ENCODE assay signal across 13 mouse cellular contexts in the genomic region with DNA sequence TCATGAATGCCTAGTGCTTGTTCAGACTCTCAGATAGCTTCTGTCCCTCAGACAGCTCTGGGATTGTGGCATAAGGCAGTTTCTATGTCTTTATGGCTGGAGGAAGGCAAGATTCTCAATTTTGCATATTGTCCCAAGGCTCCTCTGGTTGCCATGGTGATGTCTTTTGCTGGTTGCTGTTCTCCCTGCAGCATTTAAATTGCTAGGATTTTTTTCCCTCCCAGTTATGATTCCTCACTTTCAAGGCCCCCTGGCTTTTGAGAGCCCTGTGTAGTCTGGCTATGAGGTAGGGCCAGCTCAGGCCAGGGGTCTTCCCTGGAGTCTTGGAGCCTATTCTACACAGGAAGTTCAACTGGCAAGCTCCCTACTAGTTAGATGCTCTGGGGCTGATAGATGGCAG. TPM values are rescaled to one million over a fixed set of nuclear protein-coding genes. Genes with fewer than 3 reads are reported as not detected.
A peak's percentile ranks its signal among the peaks of the same experiment; 100 is the strongest.
DNase-seq lines count a peak whose midpoint lies in the region; ATAC-seq and TF ChIP-seq lines count a peak whose summit lies in the region.
"Had no signal": no experiment of that assay in that cellular context is flagged by ENCODE, and none has a peak within 500 bp of the region (broad histone marks: within the 10 kb centered on the region; RNA-seq: fewer than 3 reads in every experiment).

No protein-coding gene starts in this region.

- H3K27me3 ChIP-seq in neural tube, embryonic 15.5 days (replicated peaks): no peaks in the 10 kb centered on the region
- peaks cover 1% of the 10 kb centered on the region; the same call in 1 of the 2 replicates for H3K27me3 ChIP-seq in kidney, adult 2 months (replicated peaks; ENCODE audit: control insufficient read depth, insufficient read depth, low read length)

- no peak for TF ChIP-seq POLR2A in kidney, adult 2 months (IDR thresholded peaks at IDR 0.05; ENCODE audit: low read depth, low read length)

- peaks cover 11% of the 10 kb centered on the region for H3K4me1 ChIP-seq in neural tube, embryonic 15.5 days
- H3K4me1 ChIP-seq in kidney, adult 2 months (ENCODE audit: control insufficient read depth, insufficient read depth, low read length): no peaks in the 10 kb centered on the region

- peak; percentile 67 for ATAC-seq in neural tube, embryonic 15.5 days (ENCODE audit: low FRiP score)
- ATAC-seq: activated CD4-positive, CD25-positive, alpha-beta regulatory T cell, adult 4 months had no signal

- H3K9ac ChIP-seq in neural tube, embryonic 15.5 days (replicated peaks): no peak overlapping the region

- DNase-seq in neural tube, embryonic 10.5 days (ENCODE audit: extremely low spot score, low spot score): no peak
- peak; percentile 14 to 31 for DNase-seq in frontal cortex, postnatal 25 days (ENCODE audit: low spot score in 2 of 2)
- peak; percentile 27 to 63 for DNase-seq in left cerebral cortex, adult 18-20 months (ENCODE audit: low spot score in 2 of 2)
- DNase-seq in right cerebral cortex, postnatal 36 days (ENCODE audit: low spot score in 2 of 2): peak; percentile 30 to 64
- no peak for DNase-seq in kidney, adult 8-10 months
- no peak for DNase-seq in kidney, adult 2 months
- no peak for DNase-seq in ovary, postnatal 14 days (ENCODE audit: low spot score)
- DNase-seq: heart, adult 18-20 months; lung, postnatal 10 days; thymus, postnatal 14 days had no signal

- H3K27ac ChIP-seq in neural tube, embryonic 15.5 days (replicated peaks): peak overlapping the region; percentile 63; the same call in 1 of the 2 replicates
- no peak overlapping the region for H3K27ac ChIP-seq in kidney, adult 2 months (ENCODE audit: insufficient read depth, low read depth, low read length)

- TF ChIP-seq CTCF in kidney, adult 2 months (conservative IDR thresholded peaks at IDR 0.05; ENCODE audit: insufficient read depth, insufficient read length, low read depth, low read length): no peak

- H3K4me3 ChIP-seq in neural tube, embryonic 15.5 days (replicated peaks): no peak overlapping the region
- no peak overlapping the region for H3K4me3 ChIP-seq in kidney, adult 2 months (ENCODE audit: insufficient read depth, low read depth, low read length)
- H3K4me3 ChIP-seq: myocyte had no signal

- no peaks in the 10 kb centered on the region for H3K9me3 ChIP-seq in neural tube, embryonic 15.5 days (replicated peaks)

- no peaks in the 10 kb centered on the region for H3K36me3 ChIP-seq in neural tube, embryonic 15.5 days
- no peaks in the 10 kb centered on the region for H3K36me3 ChIP-seq in kidney, adult 2 months (ENCODE audit: control insufficient read depth, insufficient read depth, low read length)

- no peak overlapping the region for H3K4me2 ChIP-seq in neural tube, embryonic 15.5 days

RNA-seq across cellular contexts. Expression of a gene that starts 40.8 kb away (rescaled TPM):
- 7.2 and 8.3 TPM in 2 replicates for polyA plus RNA-seq in neural tube, embryonic 15.5 days (2015; fragmentation: Nextera tagmentation; extraction: Ambion mirVana)
- 10 to 100 TPM; 74.9 to 91.7 TPM for total RNA-seq in left cerebral cortex, adult 18-20 months (2021)
- polyA plus RNA-seq in kidney, adult 2 months (2012; rRNA removed): 9.2 and 9.8 TPM in 2 replicates

Comparison
In these comparisons a context has a peak if more than half of its experiments do, and no peak if none do; other contexts are left out.
1. DNase-seq: peak in frontal cortex, postnatal 25 days (2 of 2), left cerebral cortex, adult 18-20 months (2 of 2) and right cerebral cortex, postnatal 36 days (2 of 2); none in neural tube, embryonic 10.5 days (single experiment), kidney, adult 8-10 months (0 of 2), kidney, adult 2 months (single experiment) and ovary, postnatal 14 days (single experiment).